Mouse (Mus musculus) adrenal gland, postnatal 25 days (tissue): Measurements from ENCODE around the gene Sox6. TPM values are rescaled to one million over a fixed set of nuclear protein-coding genes. Genes with fewer than 3 reads are reported as not detected.

Experiments
- DNase-seq: peaks from one replicate; pipeline ENCODE4 v3.0.0; 2021; ENCODE audit warnings: mixed read lengths
- total RNA-seq: library from RNA; stranded (reverse); gene quantifications from 2 replicates; pipeline ENCODE4 v1.2.3, GENCODE M21; 2021

Sox6 gene
- total RNA-seq, 1 experiment from 2014 or later = 16.0 TPM

DNA sequence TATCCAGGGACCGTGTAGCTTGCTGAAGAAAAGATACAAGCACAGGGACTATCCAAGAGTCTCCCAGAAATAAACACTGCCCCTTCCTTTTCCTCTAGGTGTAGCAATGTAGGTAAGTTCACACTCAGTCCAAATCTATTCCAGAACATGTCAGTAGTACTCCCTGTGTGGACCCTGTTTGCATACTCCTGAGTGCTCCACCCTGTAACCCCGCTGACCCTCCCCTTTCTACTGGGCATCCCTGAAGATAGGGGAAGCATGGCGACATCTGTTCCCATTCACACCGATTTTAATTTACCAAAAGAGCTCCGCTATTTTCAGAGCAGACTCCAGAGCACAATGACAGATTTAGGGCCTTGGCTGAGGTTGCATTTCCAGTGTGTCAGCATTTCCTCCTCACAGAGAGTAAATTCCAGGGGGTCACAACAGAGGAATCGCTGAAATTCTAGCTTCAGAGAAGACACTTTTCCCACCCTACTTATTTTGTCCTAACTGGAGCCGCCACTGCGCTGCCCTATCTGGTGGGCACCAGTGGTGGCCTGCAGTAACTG lies 288.2 kb downstream of the Sox6 start:
- DNase-seq = no peak

DNA sequence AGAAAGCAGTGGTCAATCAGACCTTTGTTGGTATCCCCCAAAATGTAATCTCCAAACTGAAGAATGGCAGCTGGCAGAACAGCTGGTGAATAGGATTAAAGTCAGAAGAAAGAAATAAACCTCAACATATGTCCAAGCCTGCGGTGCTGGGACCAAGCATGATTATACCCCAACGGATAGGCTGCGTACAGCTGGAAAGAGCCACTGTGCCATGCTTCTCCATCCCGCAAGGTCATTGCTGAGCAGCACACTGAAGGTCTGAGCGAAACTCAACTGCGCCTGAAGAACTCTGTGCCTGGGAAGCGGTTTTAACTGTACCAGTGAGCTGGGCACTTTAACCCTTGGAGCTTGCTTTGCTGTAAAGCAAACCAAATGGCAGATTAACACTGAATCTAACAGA lies 291.1 kb downstream of the Sox6 start:
- DNase-seq = no peak

DNA sequence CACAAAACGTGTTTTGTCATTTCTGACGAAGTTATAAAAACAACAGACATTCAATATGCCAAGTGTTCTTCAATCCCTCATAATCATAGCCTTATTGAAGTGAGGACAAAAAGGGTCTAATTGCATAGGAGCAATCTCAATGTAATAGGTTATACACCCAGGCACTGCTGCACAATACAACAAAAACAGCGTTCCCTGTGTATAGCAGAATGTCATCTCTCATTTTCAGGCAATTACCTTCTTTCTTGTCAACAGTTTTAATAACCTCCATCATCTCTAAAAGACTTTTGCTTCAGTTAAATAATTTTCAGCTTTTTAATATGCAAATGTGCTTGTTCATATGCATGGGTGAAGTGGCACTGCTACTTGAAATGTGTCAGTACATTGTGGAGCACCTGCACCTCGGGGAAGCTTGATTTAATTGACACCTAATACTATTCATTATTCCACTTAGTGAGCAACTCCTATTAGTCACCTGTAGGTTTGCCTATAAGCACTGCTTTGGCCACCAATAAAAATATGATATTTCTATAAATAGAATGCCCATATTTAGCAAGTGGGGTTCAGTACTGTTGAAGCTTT lies 292.8 kb downstream of the Sox6 start:
- no peak for DNase-seq

DNA sequence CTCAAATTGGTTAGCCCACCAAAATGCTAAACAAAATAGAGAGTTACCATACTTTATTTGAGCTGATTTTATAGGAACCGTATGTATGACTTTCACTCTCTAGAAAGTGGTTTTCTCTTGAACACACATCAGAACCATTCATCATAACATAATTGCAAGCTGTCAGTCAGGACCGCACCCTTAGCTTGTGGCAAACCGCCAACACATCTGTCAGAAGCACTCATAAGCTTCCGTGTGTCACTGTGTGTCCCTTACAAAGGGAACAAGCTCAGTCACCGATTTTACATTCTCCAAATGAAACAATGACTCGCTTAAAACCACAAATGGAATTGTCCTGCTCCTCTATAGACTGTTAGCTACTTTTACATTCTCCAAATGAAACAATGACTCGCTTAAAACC lies 304.5 kb downstream of the Sox6 start:
- DNase-seq = no peak

DNA sequence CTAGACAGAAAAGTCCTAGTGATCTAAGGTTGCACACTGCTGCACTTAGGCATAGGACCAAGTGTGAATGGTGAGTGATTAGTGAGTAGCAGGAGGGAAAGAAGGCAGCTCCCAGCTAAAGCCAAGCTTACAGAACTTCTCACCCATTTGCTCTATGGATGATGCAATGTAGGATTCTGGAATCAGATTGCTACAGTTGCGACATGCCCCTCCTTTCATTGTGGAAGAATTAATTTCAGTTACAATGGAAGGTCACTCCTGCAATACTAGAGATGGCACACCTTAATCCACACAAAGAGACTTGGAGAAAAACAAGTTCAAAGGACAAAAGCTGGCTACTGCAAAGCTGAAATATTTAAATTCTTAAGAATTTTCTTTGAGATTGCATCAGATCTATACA lies 305.8 kb downstream of the Sox6 start:
- no peak for DNase-seq

DNA sequence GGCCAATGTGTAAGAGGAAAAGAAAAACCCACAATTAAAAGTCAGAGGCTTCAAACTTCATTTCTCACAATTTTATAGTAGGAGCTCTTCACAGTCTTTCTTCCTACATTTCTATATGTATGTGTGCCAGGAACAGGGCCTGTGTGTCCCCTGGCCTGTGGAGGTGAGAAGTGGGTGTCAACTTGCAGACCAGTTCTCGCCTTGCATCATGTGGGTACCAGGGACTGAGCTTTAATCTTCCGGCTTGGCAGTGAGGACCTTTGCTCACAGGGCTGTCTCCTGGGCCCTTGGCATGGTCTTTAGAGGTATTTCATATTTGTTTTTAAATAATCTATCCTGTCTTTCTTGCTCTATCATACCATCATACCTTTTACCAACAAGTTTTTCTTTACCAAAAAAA lies 311.8 kb downstream of the Sox6 start:
- no peak for DNase-seq

DNA sequence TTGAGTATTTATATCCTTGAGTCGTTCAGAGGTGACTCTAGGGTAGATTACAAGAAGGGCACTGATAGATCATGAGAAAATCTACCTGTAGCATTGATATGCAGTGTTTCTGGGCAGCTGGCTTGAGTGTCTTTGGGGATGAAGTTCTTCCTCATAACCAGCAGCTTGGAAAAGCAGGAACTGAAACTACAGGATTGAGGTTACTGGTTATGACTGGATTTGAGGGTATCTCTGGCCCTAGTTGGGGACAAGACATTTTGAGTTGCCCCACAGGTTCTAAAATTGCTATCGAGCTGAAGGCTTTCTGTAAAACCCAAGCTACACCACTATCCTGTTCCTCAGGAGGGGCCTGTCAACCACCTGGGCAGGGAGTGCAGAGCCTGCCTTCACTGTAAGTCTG lies 314.2 kb downstream of the Sox6 start:
- DNase-seq = no peak

DNA sequence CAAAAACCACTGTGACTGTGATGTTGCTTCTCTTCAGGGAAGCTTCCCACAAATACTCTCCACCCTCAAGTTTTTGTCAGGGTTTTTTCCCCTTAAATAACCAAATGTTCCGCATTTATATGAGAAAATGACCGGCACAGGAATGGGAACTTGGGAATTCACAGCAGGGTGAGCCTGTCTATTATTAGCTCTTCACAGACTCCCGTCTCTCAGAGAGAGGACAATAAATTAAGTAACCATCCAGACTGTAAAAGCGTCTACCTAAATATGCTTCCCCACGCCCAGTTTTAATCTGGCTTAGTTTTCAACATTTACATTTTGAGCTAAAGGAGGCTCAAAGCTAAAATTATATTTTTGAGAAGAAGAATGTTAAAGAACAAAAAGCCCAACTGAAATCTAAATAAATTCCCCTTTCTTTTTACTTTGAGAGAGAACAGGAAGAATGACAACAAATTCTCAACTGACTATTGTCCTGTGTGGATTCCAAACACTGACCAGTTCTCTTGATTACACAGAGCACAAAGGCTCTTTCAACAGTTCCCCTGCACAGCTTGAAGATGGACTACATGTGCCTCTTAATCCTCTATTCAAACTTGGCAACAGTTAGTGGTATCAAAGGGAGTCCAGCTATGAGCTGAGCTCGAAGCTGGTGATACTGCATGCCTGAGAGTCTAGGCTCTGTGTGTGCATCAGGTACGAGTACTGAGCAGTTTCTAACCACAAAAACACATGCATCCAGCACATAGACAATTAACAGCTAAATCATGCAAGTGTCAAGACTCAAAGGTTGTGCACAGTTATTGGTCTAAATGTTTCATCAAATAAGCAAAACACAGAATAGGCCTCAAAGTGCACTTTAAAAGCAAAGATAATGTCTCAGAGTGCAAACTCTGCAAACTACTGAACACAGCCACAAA lies 316.7 kb downstream of the Sox6 start:
- no peak for DNase-seq

DNA sequence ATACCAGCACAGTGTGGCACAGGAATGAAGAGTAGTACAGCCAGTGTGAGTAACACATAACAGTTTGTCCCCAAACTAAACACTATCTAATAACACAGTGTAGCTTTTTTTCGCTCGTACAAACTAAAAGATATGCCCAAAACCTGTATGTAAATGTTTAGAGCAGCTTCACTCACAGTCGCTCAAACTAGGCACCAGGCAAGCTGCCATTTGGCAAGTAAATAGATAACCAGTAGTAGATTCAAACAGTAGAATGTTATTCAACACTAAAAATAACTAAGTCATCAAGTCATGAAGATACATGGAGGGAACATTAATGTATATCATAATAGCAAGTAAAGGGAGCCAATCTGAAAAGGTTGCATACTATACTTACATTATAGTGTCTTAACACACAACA lies 318.8 kb downstream of the Sox6 start:
- no peak for DNase-seq

DNA sequence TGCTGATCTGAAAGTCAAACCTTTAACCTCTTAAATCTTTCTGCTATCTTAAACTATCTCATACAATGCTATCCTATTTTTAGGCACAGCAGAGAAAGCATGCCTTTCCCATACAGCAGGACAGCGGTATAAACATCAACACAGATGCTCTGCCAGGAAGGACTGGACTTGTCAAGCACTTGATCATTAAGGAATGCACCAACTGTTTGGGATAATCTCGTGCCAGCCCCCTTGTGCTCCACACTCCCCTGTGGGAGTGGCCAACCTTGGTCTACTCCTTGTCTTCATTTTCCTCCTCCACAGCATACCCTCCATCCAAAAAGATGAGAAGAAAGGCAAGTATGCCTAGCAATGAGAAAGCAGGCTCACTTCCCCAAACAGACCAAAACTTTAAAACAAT lies 332.5 kb downstream of the Sox6 start:
- DNase-seq = no peak

DNA sequence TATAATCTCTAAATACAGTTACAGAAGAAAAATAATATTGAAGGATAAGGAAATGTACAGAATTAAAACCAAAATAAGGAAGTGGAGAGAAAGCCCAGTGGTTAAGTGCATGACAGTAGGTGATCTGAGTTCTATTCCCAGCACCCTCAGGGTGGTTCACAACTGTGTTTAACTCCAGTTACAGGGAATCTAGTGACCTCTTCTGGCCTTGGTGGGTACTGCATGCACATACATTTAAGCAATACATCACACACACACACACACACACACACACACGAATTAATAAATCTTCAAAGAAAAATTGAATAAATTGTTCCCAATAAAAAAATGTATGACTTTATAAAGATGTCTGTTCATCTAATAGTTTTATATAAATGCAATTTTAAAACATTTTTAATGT lies 340.5 kb downstream of the Sox6 start:
- no peak for DNase-seq

DNA sequence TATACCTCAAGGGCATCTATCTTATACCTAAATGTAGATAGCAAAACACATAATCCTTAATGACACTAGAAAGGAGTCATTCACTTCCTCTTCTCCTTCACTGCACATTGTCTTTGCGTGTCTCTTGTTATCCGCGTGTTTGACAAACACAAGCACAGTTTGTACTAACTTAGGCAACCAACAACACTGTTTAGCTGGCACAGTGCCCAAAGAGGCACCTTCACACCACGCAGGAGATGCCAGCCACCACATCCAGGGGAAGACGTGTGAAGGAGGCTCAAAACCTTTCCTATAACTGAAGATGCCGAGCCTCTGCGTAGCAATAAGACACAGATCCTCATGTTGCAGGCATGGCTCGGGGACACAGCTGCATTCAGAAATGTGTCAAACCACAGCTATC lies 345.4 kb downstream of the Sox6 start:
- no peak for DNase-seq

DNA sequence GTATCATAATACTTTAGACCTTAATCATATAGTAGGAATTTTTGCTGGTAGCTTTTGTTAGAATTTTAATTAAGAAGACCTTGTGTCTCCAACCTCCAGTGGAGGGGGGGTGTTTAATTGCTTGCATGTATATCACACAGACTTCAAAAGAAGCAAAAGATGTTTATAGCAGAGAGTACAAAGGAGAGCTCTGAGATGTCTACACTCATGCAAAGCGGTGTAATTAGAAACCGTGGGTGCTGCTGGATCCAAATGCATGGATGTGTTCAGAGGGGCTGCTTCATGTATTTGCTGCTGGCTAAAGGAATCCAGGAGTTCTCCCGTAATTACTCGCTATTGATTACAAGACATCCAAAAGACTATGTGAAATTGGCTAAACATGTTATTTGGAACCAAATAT lies 347.5 kb downstream of the Sox6 start:
- DNase-seq = no peak

DNA sequence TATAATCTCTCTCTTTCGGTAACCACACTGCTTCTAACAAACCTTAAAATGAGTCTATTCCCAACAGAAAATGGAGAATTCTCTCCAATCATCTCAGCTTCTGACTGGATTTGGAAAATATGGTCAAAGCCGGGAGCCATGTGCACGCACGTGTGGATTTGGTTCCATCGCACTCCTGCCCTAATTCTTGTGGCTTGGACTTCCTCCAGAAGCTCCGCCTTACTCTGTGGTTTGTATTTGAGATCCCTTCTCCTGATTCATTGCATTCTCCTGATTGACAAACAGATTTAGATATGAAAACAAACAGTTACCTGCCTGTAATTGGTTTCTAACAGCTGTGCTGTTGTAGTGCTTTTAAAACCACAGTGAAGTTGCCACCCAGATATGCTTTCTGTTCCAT lies 351.9 kb downstream of the Sox6 start:
- DNase-seq = no peak

DNA sequence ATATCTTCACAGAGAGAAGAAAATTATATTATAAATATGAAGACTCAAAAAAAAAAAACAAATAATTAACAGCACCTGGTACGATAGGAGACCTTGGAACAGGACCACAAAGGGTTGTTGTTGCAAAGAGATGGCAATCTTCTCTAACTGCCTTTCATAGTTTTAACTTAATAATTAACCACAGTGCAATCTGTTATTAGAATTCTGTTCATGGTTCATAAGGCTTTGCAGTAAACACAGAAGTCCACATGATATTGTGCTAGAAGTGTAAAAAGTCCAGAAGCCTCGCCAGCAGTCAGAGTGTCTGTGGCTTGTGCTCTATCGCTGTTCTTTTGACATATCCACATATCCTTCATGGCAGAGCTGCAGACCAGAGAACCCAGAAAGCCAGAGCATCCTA lies 354.5 kb downstream of the Sox6 start:
- DNase-seq = no peak

DNA sequence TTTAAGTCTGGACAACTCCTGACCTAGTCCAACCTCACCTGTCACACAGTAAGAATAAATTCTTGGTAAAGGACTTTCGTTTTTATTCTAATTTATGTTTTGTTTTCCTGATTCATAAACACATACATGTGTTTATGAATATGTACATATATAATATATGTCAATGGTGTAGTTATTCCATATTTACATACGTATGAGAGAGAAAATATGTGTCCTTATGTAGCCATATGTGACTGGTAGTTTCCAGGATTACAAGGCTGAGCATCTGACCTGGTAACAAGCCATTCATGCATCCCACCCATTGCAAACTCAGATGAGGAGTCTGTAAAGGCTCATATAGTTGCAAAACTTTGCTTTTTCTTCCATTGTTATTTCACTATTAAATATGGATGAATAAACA lies 366.8 kb downstream of the Sox6 start:
- no peak for DNase-seq

DNA sequence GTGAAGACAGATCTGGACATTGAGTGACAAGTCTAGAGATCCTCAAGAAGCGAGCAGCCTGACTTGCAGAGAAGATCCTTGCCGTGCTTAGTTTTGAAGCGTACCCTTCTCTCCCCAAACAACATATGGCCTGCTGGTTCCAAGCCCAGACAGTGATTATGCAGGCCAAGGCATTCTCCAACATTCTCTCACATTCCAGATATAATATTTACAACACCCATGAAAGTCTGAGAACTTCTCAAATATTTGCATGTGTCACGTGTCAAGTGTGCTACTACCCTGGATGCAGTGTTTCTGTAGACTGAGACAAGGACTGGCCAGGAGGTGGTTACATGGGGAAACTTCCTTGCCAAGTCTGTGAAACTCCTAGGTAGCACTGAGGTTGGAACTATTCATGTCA lies 367.3 kb downstream of the Sox6 start:
- no peak for DNase-seq

DNA sequence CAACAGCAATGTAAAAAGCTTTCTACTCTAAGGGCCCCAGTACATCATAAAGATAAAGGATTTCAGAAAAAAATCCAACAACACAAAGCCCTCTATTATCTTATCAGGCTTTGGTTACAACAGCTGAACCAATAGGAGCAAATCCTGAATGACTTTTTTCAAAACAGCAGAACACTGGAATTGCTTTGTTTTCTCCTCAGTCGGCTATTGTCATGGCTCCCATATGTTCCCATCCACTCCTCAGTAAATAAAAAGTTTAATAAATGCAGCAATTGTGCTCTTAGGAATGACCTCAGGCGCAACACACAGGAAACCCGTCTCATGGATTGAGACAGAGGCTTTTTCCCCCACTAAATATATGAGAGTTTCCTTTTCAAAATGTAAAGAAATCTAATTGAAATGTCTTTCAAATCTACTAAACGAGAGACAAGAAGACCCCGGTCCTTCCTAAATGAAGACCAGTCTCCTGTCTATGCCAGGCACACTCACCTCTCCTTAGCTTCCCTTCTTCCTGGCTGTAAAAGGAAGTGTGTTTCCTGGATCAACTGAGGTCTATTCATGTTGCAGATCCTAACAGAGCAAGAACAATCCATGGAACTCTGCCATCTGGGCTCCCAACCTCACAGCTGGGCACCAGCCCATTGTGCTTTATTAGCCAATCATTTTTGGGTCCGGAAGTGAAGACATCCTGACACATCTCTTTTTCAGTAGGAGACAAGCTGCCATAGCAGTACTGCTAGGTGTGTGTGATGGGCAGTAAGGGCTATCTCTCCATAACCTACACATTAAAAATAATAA lies 369.2 kb downstream of the Sox6 start:
- no peak for DNase-seq

DNA sequence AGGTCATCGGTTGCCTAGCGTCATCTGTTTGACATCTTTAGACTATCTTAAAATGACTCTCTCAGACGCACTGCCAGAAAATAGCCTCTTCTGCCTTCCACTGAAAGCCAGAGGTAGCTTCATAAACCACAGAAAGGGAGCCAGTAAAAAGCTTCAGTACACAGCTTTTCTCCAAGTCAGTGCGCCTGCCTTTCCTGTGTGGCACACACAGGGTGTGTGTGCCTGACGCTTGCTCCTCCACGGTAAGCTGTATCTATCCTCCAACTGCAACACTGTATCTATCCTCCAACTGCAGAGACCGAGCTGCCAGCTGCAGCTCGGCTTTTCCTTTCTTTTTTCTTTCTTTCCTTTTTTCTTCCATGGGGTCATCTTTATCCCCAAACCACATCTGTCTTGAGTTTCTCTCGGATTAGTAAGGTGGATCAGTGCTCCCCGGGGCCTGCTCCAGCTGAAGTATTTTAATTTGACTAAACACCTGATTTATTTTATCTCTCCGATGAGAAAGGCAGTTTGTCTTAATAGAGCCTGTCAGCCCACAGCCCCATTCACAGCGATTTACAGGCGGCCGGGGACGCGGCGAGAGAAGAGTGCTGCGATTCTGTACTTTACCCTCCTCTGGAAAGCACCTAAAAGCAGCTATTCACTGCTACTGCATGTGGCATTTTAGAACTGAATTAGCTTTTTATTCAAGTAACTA lies 371.8 kb downstream of the Sox6 start:
- DNase-seq = no peak

DNA sequence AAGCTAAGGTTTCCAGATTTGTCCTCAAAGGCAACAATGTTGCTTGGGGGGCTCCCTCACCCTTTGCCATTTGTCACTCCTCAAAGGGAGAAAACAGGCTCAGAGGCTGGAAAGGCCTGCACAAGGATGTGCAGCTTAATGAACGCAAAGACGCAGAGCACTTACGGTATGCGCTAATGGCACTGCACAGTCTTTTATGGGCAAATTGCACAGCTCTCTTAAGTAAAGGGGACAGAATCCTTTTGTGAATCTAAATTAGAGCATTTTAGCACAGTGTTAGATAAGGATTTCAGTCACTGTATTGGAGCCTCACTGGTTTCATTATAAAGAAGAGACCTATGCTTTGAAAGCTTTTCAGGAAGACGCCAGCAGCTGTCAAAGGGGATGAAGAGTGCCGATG lies 375.2 kb downstream of the Sox6 start:
- no peak for DNase-seq

DNA sequence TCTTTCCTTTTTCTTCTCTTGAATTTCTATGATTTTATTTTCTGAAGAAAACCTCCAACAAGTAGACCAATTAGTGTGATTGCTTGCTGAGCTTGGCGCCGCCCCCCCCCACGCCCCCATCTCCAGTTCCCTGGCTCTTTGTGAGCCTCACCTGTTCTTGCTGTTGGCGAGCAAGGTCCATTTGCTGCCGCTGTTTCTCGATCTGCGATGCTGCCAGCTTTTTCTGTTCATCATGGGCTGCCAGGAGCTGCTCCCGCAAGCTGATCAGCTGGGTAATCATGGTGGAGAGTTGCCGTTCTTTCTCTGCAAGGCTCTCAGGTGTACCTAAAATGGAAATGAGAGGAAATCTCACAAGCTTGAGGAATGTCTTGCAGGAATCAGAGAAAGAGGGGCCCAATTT lies 376.5 kb downstream of the Sox6 start:
- DNase-seq = no peak

DNA sequence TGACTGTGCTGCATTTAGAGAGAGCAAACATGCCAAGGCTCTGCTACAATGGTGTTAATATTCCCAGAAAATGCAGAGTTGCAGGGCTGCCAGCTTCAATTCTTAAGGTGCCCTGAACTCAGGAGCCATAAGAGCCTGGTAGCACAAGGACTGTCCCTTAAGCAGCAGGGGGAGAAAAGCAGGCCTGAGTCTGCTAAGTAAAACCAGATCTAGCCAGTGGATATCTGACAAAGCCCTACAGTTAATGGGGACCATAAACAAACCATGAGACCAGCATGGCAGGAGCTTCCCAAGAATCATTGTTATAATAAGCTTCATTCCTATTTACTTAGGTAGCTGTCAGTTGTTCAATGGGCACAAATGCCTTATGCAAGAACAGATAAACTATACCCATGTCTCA lies 391.9 kb downstream of the Sox6 start:
- no peak for DNase-seq
